Mouse (Mus musculus) midbrain, embryonic 10.5 days (tissue): ENCODE measurements around the gene Utp11. TPM values are rescaled to one million over a fixed set of nuclear protein-coding genes. Genes with fewer than 3 reads are reported as not detected.

ENCODE experiments used
- DNase-seq: peaks from one replicate; pipeline ENCODE4 v3.0.0-alpha.2; 2017; ENCODE audit warnings: low spot score
- H3K27ac ChIP-seq: fragments of 300-500 bp; sonication (generic); replicated peaks from 2 replicates; pipeline ENCODE4 v1.5.1; 2016; ENCODE audit warnings: mild to moderate bottlenecking
- H3K27me3 ChIP-seq: fragments of 300-500 bp; sonication (generic); 2 replicates; pipeline ENCODE4 v1.6.1; 2016; ENCODE audit warnings: low read depth, mild to moderate bottlenecking; ENCODE audit not compliant: poor library complexity, severe bottlenecking
- H3K36me3 ChIP-seq: fragments of 300-500 bp; sonication (generic); 2 replicates; pipeline ENCODE4 v1.6.1; 2016; ENCODE audit warnings: mild to moderate bottlenecking, moderate library complexity
- H3K4me1 ChIP-seq: fragments of 300-500 bp; sonication (generic); 2 replicates; pipeline ENCODE4 v1.6.1; 2016
- H3K4me3 ChIP-seq: fragments of 300-500 bp; sonication (generic); 2 replicates; pipeline ENCODE4 v1.5.1; 2016; ENCODE audit warnings: mild to moderate bottlenecking, moderate library complexity
- H3K9me3 ChIP-seq: fragments of 300-500 bp; sonication (generic); replicated peaks from 2 replicates; pipeline ENCODE4 v1.6.1; 2016; ENCODE audit warnings: mild to moderate bottlenecking
- WGBS: fragments of 180-500 bp; shearing (Covaris S2); methylation state at CpG from one replicate; pipeline ENCODE4 v1.1.7; 2016; 5-methylcytosine and 5-hydroxymethylcytosine counted together
- polyA plus RNA-seq: library from polyadenylated mRNA; unstranded; fragments of >200 nt; fragmentation: Nextera tagmentation; extraction: Ambion mirVana; gene quantifications from 2 replicates; pipeline ENCODE4 v1.2.1, GENCODE M21; 2016

Utp11 gene
- polyA plus RNA-seq, 1 experiment from 2014 or later, result 68.0 TPM

DNA sequence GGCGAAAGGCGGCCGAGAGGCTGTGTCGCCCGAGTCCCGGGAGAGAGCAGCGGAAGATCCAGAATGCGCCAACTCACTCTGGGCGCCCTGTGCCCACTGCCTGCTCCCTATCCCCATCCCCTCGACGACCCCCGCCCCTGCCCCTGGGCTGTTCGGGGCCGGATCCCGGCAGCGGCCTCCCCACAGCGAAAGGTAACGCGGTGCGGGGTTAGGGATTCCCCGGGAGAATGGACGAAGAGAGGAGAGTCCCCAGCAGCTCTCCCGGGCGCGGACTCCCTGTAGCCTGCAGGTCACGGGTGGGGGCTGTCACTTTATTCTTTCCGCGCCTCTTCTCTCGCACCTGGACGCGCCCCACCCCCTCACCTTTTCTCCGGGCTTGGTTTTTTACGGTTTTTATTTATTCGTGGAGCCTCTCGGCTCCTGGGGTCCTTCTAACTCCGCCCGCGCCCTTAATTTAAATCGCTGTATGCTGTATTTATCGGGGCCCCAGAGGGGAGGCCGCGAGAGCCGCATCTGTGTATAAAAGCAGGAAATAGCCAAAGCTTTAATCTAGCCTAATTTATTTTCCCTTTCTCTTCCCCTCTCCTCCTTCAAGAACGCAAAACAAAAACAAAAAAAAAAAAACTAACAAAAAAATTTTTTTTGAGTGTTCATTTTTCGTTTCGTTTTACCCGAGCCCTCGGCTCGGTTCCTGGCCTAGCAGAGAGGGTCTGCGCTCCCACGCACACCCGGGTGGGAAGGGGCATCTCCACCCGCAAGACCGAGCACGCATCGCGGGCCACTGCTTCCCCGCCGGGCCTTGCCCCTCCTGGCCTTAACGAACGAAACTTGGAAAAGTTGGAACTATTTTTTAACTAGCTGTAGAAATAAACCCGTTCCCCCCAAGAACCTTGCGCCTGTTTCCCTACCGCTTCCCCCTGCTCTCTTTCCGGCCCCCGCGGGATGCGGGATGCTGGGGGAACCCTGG, 33.9 kb downstream of the Utp11 start:
- under 1% methylated on average over 68 of the region's 68 CpGs for whole genome bisulfite sequencing
- peaks cover 11% of the 10 kb centered on the region for H3K36me3 ChIP-seq
- H3K9me3 ChIP-seq, result no peaks in the 10 kb centered on the region
- H3K27me3 ChIP-seq, result peaks cover 96% of the 10 kb centered on the region
- DNase-seq, result peak; percentile 60
- peaks cover 94% of the 10 kb centered on the region for H3K4me1 ChIP-seq
- peak overlapping the region; percentile 90 for H3K27ac ChIP-seq
- peak overlapping the region; percentile 74 for H3K4me3 ChIP-seq

DNA sequence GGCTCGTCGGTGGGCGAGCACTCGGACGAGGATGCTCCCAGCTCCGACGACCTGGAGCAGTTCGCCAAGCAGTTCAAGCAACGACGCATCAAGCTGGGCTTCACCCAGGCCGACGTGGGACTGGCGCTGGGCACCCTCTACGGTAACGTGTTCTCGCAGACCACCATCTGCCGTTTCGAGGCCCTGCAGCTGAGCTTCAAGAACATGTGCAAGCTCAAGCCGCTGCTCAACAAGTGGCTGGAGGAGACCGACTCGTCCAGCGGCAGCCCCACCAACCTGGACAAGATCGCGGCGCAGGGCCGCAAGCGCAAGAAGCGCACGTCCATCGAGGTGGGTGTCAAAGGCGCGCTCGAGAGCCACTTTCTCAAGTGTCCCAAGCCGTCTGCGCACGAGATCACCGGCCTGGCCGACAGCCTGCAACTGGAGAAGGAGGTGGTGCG, 35.0 kb downstream of the Utp11 start:
- peak; percentile 75 for DNase-seq
- WGBS, result under 1% methylated on average over 39 of the region's 39 CpGs
- Histone ChIP-seq H3K27me3 (peaks cover 96% of the 10 kb centered on the region), H3K36me3 (peaks cover 11% of the 10 kb centered on the region), H3K4me3 (peak overlapping the region; percentile 74), H3K4me1 (peaks cover 94% of the 10 kb centered on the region), H3K9me3 (no peaks in the 10 kb centered on the region), H3K27ac (peak overlapping the region; percentile 90)

DNA sequence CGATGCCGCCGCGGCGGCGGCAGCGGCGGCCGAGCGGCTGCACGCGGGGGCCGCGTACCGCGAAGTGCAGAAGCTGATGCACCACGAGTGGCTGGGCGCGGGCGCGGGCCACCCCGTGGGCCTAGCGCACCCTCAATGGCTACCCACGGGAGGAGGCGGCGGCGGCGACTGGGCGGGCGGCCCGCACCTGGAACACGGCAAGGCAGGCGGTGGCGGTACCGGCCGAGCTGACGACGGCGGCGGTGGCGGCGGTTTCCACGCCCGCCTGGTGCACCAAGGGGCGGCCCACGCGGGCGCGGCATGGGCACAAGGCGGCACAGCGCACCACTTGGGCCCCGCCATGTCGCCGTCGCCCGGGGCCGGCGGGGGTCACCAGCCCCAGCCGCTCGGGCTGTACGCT, 35.6 kb downstream of the Utp11 start:
- Histone ChIP-seq H3K27ac (peak overlapping the region; percentile 90), H3K36me3 (peaks cover 11% of the 10 kb centered on the region), H3K27me3 (peaks cover 96% of the 10 kb centered on the region), H3K9me3 (no peaks in the 10 kb centered on the region), H3K4me1 (peaks cover 94% of the 10 kb centered on the region), H3K4me3 (peak overlapping the region; percentile 74)
- no peak for DNase-seq
- under 1% methylated on average over 60 of the region's 61 CpGs for WGBS

DNA sequence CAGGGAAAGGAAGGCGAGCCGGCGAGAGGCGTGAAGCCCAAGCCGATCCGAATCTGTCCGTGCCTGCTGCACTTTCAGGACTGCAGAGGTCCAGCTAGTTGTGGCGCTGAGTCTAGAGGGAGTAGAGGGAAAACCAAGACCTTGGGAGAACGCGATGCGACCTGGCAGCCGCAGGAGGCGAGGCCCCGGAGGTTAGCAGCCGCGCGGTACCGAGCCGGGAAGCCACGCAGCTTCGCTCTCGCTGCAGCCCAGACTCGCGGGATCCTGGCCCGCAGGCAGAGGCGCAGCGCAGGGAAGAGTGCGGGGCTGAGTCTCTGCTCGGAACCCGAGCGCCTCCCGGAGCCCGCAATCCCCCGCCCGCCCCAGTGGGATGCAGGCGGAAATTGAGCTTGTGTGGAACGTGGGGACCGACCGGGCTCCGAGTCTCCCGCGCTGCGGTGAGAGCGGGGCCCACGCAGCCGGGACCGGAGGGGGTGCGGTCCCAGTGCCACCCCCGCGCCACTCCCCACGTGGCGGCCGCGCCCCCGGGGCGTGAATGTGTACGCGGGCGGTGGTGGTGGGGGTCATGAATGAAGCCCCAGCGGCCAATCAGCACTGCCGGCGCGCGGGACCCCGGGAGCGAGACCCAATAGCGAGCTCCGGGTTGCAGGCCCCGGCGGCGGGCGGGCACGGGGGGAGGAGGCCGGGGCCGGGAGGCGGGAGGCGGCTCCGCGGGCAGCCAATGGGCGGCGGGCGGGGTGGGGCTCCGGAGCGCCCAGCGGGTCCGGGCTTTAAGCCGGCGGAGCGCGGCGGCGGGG, 36.3 kb downstream of the Utp11 start:
- WGBS, result under 1% methylated on average over 76 of the region's 92 CpGs
- H3K27ac ChIP-seq, result peak overlapping the region; percentile 90
- H3K36me3 ChIP-seq, result peaks cover 11% of the 10 kb centered on the region
- H3K9me3 ChIP-seq, result no peaks in the 10 kb centered on the region
- H3K4me3 ChIP-seq, result peak overlapping the region; percentile 74
- DNase-seq, result peak; percentile 95
- peaks cover 94% of the 10 kb centered on the region for H3K27me3 ChIP-seq
- peaks cover 94% of the 10 kb centered on the region for H3K4me1 ChIP-seq

GRCm38 (mm10) chr4:124656518-124656853, 36.9 kb downstream of the Utp11 start, which contains the start of gene Pou3f1:
Pou3f1 (plus strand) TSS chr4:124656807.
- H3K4me1 ChIP-seq, result peaks cover 94% of the 10 kb centered on the region
- DNase-seq, result no peak
- no peaks in the 10 kb centered on the region for H3K9me3 ChIP-seq
- H3K27ac ChIP-seq, result peak within 1 kb of the TSS; percentile 90
- peaks cover 9% of the 10 kb centered on the region for H3K36me3 ChIP-seq
- H3K4me3 ChIP-seq, result peak within 1 kb of the TSS; percentile 74
- 0% methylated on average over 15 of the region's 15 CpGs for WGBS
- peaks cover 91% of the 10 kb centered on the region for H3K27me3 ChIP-seq

GRCm38 (mm10) chr4:124652886-124653285, 40.5 kb downstream of the Utp11 start:
- Histone ChIP-seq H3K4me1 (peaks cover 93% of the 10 kb centered on the region), H3K9me3 (no peaks in the 10 kb centered on the region), H3K4me3 (peak overlapping the region; percentile 39), H3K27ac (peak overlapping the region; percentile 82), H3K27me3 (peaks cover 91% of the 10 kb centered on the region), H3K36me3 (no peaks in the 10 kb centered on the region)
- 1% methylated on average over 9 of the region's 9 CpGs for WGBS
- DNase-seq, result peak; percentile 83

DNA sequence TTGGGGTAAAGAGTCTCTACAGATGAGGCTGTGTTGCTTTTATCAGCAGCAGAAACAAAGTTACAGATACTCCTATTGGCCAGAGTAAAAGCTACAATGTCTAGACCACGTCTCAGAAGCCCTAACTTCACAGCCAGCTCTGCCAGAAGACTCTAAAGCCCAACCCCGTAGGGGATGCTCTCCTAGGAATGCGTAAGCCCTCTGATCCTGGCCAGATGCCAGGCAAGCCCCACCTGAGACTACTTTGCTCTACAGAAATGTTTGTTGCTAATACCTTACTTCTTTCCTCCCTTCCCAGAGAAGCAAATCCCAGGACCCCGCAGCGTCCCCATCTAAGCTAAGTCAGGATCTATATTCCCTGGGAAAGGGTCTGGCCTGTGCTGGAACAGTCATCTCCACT, 45.5 kb downstream of the Utp11 start:
- Histone ChIP-seq H3K27me3 (peaks cover 77% of the 10 kb centered on the region), H3K4me1 (peaks cover 65% of the 10 kb centered on the region)
- WGBS, result 38% methylated on average over 5 of the region's 5 CpGs

DNA sequence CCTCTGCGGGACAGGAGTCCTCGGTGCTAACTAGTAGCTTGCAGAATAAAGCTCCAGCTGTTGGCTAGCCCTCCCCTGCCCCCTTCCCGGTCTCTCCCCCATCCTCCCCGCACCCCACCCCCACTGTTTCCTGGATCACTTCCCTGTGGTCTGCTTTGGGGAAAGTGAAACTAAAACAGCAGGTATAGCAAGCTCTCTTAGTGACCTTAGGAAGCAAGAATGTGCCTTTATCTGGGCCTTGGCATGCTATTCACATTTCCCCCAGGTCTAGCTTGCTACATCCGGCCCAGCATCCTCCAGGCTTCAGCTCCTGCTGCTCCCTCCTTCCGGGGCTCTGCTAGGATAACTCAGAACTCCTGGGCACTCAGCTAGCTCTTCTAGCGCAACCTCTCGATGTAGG, 46.8 kb downstream of the Utp11 start:
- H3K27ac ChIP-seq, result peak overlapping the region; percentile 52
- no peaks in the 10 kb centered on the region for H3K9me3 ChIP-seq
- WGBS, result 24% methylated on average over 8 of the region's 8 CpGs
- no peak for DNase-seq
- H3K4me1 ChIP-seq, result peaks cover 55% of the 10 kb centered on the region
- H3K4me3 ChIP-seq, result no peak overlapping the region
- no peaks in the 10 kb centered on the region for H3K36me3 ChIP-seq
- peaks cover 69% of the 10 kb centered on the region for H3K27me3 ChIP-seq

More for the DNA sequence above, 45.5 kb downstream of the Utp11 start:
- Histone ChIP-seq H3K27ac (no peak overlapping the region), H3K36me3 (no peaks in the 10 kb centered on the region), H3K4me3 (no peak overlapping the region), H3K9me3 (no peaks in the 10 kb centered on the region)
- no peak for DNase-seq

GRCm38 (mm10) chr4:124644974-124645433, 48.4 kb downstream of the Utp11 start:
- Histone ChIP-seq H3K4me3 (no peak overlapping the region), H3K4me1 (peaks cover 44% of the 10 kb centered on the region), H3K27me3 (peaks cover 66% of the 10 kb centered on the region), H3K27ac (no peak overlapping the region), H3K9me3 (no peaks in the 10 kb centered on the region), H3K36me3 (no peaks in the 10 kb centered on the region)
- 23% methylated on average over 3 of the region's 3 CpGs for WGBS
- no peak for DNase-seq

DNA sequence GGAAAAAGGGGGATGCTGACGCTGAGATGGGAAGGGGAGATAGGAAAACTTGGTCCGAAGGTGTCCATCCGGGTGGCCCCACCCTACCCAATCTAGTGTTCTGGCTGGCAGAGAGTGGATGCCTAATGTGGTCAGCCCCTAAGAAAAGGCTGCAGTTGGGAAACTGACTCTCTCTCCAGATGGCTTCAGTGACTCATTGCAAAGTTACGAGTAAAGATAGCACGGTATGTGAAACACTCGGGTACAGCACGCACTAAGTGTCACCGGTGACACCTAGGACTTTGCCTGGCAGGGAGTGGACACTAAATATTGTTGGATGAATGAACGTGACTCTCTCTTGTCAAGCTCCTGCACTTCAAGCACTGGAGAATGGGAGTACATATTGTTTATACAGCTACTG, 49.5 kb downstream of the Utp11 start:
- Histone ChIP-seq H3K27ac (no peak overlapping the region), H3K36me3 (no peaks in the 10 kb centered on the region), H3K27me3 (peaks cover 66% of the 10 kb centered on the region), H3K4me3 (no peak overlapping the region), H3K9me3 (no peaks in the 10 kb centered on the region), H3K4me1 (peaks cover 48% of the 10 kb centered on the region)
- WGBS, result 96% methylated on average over 9 of the region's 9 CpGs
- no peak for DNase-seq

- Histone ChIP-seq H3K36me3 (no peaks in the 10 kb centered on the region), H3K4me3 (no peak overlapping the region), H3K27ac (no peak overlapping the region), H3K27me3 (peaks cover 46% of the 10 kb centered on the region), H3K9me3 (no peaks in the 10 kb centered on the region), H3K4me1 (peaks cover 20% of the 10 kb centered on the region)
- DNase-seq, result no peak
- WGBS, result 33% methylated on average over 12 of the region's 12 CpGs
These were observed 53.7 kb downstream of the Utp11 start for GRCm38 (mm10) chr4:124639715-124640114.

GRCm38 (mm10) chr4:124633281-124633680, 60.1 kb downstream of the Utp11 start:
- Histone ChIP-seq H3K36me3 (no peaks in the 10 kb centered on the region), H3K27me3 (peaks cover 25% of the 10 kb centered on the region), H3K4me3 (no peak overlapping the region), H3K4me1 (0 out of 2 replicates have a peak, but pooled peaks cover 3% of the 10 kb centered on the region), H3K27ac (no peak overlapping the region), H3K9me3 (no peaks in the 10 kb centered on the region)
- DNase-seq, result peak; percentile 51
- 9% methylated on average over 9 of the region's 9 CpGs for WGBS
